Mouse (Mus musculus): ENCODE data around the gene Ilvbl.

DNA sequence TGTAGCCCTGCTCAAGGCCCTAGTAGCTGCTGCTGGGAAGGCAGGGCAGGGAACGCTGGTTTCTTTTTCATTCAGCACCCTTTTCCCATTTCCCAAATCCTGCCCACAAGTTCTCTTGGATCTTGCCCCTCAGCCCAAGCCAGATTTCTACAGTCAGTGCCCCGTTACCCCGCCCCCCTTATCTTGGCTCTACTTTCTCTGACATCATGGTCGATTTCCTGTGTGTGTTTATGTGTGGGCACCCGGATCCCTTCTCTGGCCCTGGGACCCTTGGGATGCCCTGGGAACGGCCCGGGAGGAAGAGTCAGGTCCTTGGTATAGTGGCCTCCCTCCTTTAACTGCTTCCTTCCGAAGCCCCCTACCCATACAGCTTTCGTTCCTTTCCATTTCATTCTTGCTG, 16.6 kb downstream of the Ilvbl start:
- TF ChIP-seq GATA1 (IDR thresholded peaks at IDR 0.05; ENCODE audit: borderline replicate concordance, low read length) (no peak), FLI1 (IDR thresholded peaks at IDR 0.05; ENCODE audit: low read length) (no peak)

Data from megakaryocyte, embryonic 14.5 days (primary cell).